Mouse (Mus musculus): ENCODE results near the gene Gm49373.
A peak's percentile ranks its signal among the peaks of the same experiment; 100 is the strongest.

Gm49373 gene

DNA sequence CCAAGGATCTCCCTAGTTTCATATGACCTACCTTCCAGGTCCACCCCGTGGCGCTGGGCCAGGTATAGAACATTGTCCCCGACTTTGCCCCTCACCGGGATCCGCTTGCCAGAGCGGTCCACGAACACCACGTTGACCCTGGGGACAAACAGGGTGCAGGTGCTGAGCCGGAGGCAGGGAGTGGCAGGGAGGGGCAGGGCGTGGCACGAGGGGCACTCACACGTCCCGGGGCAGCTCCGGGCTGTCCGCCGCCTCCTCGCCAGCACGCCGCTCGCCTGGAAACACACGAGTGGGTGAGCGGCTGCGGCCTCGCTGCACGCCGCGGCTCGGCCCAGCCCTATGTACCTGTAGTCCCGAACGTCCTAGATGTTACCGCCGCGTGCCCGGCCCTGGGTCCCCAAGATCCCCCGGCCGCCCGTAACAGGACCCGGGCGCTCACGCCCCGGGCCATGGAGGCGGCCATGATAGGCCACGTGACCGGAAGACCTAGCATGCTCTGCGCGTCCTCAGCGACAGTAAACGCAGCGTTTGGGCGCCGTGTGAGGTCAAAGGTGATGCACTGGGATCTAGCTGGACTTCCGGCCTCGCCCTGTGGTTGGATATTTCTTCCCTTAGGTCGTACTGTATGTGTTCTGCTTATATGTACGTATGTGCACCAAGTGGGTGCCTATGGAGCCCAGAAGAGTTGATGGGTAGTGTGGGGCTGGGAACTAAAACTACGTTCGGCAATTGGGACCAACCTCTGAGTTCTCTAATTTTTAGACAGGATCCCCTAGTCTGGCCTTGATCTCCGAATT is at the start of gene Gm49373, which contains the start of gene Fdx1l:
Gene Gm49373 (minus strand): TSS at position 53 of the 797 bp plus-strand sequence.
Gene Fdx1l (minus strand): TSS at position 571 of the 797 bp plus-strand sequence.
- peak; percentile 94 for DNase-seq

DNA sequence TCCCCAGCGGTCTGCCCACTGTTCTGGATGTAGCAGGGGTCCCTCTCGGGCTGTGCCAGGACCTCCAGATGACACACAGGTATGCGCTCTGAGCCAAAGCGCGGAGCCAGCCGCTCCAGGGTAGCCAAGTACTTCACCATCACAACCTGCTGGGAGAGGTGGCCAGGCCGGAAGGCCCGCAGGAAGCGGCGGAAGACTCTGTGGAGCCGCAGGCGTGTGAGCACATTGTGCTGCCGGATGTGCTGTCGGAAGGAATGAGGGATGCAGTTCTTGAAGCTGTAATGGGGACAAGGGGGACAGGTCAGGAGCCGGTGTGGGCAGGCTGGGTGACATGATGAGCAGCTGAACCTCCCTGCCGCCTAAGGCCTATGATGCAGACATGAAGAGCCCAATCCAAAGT is 48.6 kb upstream of the Gm49373 start:
- no peak for DNase-seq

DNA sequence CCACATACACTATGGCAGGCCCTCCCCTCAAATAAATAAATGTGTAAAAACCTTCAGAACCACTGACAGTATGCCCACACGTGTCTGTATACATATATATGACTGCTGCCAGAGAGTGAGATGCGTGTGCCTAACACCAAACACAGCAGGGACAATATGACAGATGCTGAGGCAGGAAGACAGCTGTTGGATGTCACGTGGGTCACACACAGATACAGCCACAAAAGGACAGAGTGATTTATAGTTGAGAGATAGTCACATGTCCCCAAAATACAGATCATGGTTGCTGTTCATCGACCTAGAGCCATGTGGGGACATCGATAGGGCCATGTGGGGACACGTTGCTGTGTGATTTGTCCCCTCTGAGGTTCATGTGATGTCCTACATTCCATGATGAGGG is 44.2 kb upstream of the Gm49373 start:
- no peak for DNase-seq

DNA sequence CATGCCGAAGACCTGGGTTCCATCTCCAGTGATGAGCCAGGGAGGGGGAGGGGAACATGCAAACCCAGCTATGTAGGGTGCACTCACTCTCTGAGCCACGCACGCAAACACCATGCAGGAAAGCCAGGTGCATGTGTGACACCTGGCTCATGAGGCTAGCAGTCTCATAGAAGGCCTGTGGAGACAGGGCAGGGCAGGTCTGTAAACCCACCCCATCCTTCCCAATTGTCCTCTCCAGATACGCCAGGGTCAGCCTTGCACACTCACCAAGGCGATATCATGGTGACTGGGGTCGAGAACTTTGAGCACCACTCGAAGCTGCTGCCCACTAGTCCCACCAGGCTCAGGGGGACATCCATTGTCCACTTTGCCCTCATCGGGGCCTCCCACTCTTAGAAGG is 42.2 kb upstream of the Gm49373 start:
- no peak for DNase-seq

DNA sequence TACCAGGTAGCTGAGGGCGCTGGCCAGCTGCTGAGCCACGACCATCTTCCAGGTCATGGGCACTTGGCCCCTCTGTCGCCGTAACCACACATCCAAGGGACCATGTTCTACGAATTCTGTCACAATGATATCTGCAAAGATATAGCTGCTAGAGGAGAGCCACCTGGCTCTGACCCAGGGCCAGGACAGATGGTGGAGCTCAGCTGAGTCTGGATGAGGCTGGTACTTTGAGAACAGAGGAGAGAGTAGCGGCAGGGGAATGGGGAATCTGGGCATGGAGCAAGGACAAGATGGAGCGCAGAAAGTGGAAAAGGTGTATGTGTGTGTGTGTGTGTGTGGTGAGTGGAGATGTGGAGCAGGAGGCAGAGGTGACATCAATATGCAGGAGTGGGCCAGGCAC is 41.3 kb upstream of the Gm49373 start:
- DNase-seq = no peak

DNA sequence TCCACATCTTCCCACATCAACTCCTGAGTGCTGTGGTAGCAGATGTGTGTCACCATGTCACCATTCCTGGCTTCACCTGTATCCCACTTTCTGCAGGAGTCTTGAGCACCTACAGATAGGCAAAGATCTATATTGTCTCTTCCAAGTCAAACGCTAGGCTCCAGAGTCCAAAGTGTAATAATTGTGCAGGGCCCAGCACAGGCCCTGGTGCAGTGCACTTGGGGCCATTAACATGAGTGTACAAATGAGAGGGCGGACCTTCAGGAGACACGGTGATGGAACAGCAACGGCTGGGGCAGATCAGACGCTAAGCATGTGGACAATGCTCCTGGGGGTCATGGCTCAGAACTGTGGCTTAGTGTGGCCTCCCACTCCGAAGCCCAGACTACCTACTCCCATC is 40.9 kb upstream of the Gm49373 start:
- DNase-seq = no peak

DNA sequence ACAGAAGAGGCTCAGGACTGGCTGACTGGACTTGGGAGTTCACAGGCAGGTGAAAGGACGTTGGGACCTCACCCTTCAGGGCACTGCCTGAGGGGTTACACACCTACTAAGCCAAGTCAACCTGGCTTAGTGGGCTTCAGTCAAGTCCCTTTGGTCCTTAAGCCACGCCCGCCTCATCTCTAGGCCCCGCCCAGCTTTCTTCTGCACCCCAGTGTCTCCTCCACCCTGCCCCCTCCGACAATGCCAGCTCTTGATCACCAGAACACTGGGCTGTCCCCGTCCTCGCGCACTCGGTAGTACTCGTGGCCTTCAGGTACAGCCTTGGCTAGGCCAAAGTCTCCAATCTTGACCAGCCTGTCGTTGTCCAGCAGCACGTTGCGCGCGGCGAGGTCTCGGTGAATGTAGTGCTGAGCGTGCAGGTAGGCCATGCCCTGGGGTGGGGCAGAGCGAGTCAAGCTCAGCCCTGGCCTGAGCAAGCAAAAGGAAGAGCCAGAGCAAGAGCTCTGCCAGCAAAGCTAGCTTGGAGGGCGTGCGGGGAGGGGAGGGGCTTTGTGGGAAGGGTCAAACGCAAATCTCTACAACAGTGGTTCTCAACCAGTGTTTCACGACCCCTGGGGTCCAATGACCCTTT is 34.8 kb upstream of the Gm49373 start:
- no peak for DNase-seq

DNA sequence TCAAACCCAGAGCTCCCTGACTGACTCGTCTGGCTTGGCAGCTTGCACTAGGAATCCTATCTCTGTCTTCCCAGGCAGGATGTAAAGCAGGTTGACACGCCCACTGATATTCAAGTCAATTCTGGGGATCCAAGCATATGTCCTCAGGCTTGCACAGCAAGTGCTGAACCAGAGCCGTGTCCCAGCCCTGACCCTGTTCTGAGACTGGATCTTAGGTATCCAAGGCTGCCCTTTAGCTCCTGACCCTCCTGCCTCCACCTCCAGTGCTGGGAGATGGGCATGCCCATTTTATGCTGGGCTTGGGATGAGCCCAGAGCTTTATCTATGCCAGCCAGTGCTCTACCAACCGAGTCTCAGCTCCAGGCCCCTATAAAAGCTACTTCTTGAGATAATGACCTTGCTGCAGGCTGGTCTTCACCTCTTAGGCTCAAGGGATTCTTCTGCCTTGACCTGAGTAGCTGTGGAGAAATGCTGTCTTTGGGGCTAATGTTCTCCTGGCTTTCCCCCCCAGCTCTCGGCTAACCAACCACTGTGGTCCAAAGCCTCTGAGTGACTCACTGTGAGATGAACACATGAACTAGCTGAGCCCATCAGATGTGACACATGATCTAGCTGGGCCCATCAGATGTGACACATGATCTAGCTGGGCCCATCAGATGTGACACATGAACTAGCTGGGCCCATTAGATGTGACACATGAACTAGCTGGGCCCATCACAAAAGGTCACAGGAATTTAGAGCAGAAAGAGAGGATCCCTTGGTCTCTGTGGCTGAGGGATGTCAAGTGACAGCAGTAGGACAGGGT is 33.1 kb upstream of the Gm49373 start:
- DNase-seq = no peak

DNA sequence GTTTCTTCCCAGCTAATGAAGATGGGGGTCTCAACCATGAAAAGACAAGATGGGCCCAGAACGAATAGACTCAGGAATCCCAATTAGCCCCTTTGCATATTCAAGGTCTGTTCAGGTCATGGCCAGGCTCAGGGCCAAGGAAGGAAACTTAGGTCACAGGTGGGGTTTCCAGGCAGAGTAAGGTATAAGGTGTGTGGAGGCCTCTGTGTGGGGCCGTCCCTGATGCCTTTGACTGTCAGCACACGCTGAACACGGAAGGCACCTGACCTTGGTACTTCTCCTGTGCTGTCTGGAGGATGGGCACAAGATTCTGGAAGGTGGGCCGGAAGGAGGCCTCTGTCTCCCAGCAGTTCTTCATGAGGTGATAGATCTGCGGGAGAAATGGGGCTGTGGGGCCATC is 31.9 kb upstream of the Gm49373 start:
- no peak for DNase-seq

DNA sequence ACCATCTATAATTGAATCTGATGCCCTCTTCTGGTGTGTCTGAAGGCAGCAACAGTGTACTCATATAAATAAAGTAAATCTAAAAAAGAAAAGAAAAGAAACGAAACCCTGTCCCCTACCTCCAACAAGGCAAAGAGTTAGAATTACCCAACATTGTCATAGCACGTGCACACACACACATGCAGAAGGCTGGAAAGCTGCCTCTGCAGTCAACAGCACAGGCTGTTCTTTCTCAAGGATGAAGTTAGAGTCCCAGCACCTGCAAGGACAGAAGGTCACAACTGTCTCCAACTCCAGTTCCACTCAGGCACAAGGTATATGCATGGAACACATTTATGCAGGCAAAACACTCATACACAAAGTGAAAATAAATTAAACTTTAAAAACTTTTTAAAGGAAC is 29.2 kb upstream of the Gm49373 start:
- DNase-seq = no peak

DNA sequence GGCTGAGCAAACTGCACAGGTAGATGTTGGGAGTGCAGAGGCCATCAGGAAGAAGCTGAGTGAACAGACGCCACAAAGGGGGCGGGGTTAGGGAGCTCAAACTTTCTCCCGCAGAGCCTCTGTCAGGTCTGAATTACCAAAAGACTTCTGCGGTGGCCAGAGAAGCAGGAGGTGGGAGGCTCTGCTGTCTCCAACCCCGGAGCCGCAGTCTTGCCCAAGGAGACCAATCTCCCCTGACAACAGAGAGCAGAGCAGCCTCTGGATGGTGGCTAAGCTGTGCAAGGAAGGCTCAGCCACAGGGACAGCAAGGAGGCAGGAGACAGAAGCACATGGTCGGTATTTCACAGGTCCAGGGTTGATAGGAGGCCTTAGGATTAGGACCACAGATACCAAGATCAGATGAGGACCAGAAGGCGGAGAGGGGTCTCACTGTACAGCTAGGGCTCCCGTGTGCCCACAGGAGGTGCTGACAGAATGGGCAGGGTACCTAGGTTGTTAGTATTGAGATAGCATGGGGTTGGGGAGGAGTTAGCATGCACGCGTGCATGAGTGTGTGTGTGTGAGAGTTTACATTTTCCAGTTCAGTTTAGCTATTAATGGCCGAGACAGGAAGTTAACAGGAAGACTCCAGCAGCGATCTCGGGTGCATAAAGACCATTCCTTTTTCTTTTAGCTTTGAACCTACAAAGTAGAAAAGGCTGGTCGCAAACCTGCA is 27.7 kb upstream of the Gm49373 start:
- DNase-seq = no peak

DNA sequence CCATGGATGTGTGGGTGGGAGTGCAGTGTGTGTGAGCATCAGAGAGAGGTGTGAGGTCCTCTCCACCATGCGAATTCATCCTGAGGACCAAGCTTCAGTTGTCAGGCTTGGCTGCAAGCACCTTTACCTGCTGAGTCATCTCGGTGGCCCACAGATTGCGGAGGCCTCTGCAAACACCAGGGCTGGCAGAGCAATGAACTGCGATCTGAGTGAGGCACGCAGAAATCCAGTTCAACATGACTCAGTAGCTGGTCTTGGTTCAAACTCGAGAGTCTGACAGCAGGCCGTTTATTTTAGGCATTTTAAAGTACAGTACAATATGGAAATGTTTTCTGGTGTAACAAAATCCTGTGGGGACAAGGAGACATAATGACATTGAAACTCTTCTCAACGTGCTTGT is 24.9 kb upstream of the Gm49373 start:
- no peak for DNase-seq

DNA sequence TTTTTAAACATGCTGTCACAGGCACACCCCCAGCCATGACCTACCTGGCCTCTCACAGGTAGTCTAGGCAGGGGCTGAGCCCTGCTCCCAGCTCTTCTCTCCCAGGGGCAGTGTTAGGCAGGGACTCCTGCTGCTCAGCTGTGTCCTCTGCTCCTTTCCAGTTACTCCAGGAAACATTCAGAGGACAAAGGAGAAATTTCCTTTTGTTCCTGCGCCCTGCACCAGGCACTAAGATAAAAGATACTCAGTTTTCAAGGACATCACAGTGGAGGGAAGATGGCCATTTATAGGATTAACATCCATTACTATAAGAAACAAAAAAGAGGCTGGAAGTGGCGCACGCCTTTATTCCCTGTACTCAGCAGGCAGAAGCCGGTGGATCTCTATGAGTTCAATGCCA is 23.1 kb upstream of the Gm49373 start:
- no peak for DNase-seq

DNA sequence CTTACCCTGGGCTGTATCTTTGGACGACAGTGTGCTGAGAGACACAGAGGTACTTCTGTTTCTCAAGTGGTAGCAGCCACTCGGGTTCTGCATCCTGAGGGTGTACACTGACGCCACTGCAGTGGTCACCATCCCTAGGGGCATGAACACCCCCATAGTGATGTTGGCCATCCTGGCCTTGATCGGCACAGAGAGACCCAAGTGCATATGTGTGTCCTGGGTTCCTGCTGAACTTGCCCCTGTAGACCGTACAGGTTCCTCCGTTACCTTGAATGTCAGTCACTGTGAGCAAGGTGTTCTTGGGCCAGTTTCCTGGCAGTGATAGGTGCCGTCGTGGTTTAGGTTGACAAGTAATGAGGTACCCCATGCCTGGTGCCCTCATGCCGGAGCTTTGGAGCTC is 20.5 kb upstream of the Gm49373 start:
- DNase-seq = no peak

DNA sequence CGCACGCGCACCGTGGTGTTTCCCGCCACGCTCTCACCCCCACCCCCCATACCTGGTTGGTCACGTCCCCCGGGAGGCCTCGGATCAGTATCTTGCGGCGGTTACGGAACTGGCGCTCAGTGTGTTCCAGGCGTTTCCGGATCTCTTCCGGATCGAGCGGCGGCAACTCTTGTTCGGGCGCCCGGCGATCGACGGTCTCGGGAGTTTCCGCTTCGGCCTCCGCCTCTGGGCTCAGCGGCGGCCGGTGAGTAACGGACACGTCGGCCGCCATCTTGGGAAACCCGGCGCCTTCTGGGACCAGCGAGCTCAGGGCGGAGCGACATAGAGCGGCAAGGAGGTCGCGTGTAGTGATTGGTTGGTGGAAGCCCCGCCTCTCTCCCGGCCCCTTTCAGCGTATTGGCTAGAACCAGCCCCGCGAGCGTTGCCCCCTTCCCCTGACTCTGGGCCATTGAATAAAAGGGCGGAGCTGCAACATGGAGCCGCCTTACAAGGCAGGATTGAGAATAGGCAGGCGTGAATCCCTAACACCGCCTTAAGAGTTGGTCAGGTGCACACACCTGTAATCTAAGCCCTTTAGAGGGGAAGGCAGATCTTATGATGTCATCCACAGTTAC is 18.9 kb upstream of the Gm49373 start, which contains the start of the genes Gm38431 and Raver1:
Gene Gm38431 (minus strand): TSS at position 291 of the 614 bp plus-strand sequence.
Gene Raver1 (minus strand): TSS at position 302 of the 614 bp plus-strand sequence.
- peak; percentile 99 for DNase-seq

DNA sequence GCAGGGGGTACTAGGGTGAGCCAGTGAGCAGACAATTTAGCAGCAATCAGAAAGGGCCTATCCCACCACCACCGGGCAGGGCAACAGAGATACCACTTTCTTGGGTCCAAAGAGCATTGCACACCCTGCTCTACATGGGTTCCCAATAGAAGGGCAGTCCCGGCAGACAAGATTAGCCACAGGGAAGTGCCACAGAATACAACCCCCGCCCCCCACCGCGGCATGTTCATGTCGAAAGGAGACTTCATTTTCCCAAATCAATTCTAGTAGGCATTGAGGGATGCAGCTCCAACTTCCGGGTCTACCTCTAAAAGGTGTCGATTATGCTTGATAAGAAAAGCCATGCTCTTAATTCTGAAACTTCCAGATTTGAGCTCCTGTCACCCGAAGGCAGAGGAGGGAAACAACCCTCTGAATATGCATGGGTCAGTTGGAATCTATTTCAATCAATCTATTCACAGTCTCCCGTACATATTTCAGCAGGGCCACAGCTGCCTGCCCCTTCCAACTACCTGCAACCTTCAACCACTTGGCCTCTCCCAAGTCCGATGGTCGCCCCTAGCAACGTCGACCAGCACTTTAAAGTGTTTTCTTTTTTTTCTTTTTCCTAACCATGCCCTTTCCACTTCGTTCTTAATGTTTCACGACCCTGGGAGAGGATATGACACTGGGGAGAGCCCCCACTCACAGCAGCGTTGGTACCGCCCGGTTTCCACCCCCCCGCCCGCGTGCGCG is 18.2 kb upstream of the Gm49373 start:
- DNase-seq = no peak

DNA sequence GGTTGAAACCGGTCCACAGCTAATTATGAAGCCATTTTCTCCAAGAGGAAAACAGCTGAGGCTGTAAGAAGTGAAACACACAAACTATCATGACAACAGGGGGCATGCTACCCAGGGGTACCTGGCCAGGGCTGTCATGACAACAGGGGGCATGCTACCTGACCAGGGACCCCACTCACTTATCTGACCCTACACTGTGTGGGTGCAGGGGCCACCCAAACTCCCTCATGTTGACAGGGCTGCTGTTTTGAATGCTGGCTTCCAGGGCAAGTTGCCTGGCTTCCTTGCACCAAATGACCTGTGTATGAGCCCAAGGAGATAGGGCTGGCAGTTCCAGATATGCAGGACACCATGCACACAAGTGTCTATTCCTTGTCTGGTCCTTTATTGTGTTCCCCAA is 17.6 kb upstream of the Gm49373 start:
- DNase-seq = no peak

DNA sequence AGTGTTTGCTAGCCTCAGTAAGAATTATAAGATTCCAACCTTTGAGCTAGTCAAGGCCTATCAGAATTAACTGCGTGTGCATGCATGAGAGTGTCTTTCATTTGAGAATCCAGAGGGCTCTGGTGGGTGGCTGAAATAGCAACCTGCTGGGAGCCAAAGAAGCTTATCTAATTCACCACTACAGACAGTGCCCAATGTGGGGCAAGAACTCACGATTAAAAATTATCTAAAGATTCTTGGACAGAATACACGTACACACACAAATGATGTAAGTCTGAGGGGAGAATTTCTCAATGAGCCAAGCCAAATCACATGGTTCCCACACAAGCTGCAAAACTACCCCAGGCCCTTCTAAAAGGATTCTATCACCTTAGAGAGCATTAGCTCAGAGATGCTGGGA is 10.4 kb upstream of the Gm49373 start:
- no peak for DNase-seq

DNA sequence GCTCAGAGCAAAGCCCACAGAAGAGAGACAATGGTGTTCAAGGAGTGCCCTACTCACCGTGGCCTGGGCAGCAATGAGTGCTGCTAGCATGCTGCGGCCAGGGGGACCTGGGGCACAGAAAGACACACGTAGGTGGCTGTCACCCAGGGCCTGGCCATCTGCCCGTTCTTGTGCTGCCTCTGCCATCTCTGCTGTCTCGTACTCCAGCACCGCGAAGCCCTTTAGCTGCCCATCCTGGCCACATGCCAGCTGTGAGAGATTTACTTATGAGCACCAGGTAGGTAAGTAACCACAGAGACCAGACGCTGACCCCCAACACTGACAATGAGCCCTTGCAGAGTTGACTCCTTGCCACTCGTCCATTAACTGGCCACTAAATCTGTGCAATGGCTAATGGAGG is 8.2 kb upstream of the Gm49373 start:
- no peak for DNase-seq

DNA sequence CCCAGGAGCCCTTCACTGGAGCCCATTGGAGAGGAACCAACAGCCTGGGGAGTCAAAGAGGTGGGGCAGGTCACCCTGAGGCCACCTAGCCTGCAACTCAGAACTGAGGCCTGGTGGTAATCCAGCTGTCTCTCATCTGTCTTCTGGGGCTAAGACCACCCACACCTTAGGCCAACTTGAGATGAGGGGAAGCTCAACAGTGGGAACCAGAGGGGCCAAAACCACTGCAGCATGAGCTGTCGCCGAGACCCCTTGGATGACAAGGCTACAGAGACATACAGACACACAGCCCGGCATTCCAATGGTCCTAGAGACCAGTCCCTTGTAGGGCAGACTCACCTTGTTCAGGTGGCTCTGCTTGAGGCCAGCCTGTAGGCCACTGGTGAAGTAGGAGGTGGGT is 2.7 kb upstream of the Gm49373 start:
- no peak for DNase-seq

DNA sequence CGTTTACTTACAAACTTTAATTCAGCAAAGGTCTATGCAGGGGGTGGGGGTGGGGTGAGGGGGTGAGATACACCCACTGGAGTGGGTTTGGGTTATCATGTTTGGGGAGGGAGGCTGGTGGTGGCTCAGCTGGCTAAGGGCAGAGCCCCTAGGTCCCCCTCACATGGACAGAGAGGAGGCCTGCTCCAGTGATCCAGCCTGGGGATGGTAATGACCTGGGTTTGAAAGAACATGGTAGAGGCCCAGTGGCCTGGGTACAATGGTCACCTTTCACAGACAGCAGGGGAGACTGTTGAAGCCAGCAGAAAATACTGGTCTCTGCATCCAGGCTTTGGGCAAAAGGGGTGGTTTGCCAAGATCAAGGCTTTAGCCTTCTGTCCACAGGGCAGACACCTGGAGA is 1.3 kb upstream of the Gm49373 start:
- no peak for DNase-seq

DNA sequence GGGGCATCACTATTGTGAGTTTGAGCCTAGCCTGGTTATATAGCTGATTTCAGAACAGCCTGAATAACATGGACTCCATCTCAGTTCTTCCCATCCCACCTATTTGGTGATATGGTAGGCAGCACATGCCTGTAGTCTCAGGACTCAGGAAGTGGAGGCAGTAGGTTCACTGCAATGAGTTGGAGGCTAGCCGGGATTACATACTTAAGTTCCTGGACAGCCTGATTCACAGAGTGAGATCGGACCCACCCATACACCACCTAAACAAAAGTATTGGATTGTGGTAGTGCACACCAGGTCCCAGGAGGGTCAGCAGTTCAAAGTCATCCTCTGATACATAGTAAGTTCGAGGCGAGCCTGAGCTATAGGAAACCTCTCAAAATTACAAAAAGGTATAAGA is 255 bp downstream of the Gm49373 start:
- DNase-seq = no peak

Data from lung, postnatal 10 days (tissue).